Mouse (Mus musculus): Measurements from ENCODE around the gene Cd47. TPM values are rescaled to one million over a fixed set of nuclear protein-coding genes. Genes with fewer than 3 reads are reported as not detected.

The Cd47 gene
- polyA plus RNA-seq, 3 experiments from 2014 or later, result 201 to 329 (median 236) TPM

DNA sequence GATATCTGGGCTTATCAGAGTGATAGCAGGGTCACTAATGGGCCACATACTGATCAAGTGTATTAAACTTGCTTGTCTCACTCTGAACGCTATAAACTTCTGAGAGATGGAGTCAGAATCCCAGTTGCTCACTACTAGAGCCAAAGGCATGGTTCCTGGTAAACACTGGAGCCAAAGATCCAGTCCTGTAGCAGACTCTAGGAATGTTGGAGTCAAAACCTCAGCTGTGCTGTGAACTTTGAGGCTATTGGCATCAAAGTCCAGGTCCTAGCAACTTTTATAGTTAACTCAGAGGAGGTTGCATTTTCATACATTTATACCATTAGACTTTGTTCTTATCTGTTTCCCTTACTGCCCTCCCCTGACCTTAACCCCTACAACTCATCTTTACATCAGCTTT, 74.2 kb downstream of the Cd47 start:
- no peak for ATAC-seq

DNA sequence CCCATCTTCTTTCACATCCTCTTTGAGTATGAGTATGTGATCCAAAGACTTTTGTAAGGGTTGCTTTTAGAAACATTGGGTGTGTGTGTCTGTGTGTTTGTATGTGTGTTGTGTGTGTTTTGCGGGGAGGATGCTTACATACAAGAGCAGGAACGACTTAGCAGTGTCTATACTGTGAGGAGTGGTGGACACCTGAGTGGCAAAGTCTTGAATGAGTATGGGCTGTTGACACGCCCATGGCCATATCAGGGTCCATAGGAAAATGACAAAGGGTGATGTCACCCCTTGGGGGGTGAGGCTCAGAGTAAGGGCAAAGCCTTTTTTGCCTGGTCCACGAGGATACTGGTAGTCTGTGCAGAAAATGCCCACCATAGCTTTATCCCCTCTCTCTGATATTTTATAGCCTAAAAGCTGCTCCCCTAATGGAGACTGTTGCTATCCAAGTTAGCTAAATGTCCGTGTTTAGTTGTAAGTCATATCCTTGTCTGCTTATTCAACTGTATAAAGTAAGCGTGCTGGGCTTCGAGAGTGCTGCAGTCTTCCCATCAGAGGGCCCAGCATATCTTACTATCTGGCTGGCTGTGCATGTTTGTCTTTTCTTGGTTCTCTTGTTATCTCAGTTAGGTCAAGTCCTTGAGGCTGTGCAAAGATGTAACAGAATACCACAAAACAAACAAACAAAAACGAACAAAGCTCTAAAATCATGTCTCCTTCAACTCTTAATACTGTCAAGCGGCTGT, 76.1 kb downstream of the Cd47 start:
- no peak for ATAC-seq

DNA sequence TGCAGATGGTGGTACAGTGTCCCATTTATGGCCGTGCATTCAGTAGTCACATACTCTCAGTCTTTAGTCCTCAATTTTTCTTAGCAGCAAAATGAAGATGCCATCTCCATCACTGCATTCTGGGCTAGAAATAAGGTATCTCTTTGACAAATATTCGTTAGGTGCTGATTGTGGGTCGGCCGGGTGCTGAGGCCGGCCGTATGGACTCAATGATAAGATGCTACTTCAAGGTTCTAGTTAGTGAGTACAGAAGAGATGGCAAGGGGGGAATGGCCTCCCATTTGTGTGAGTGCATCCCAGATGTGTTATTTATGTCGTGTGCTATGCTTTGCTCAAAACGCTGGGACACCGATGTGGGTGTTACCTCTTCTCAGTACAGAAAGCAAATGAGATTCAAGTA, 76.9 kb downstream of the Cd47 start:
- ATAC-seq, result no peak

DNA sequence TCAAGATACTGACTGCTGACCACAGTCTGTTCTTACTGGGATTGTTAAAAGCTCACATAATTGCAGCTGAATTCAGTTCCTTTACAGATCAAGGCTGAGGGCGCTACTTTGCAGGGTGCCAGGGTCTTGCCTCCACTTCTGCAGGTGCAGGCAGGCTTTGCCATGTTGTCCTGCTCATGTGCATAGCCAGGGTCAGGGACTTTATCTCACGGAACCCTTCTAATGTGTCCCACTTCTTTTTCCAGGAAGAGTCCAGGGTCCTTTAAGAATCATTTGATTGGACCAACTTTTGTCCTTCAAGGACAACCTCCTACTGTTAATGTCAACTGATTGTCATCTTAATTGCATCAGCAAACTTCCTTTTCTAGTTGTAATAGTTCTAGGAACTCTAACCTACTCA, 77.7 kb downstream of the Cd47 start:
- no peak for ATAC-seq

DNA sequence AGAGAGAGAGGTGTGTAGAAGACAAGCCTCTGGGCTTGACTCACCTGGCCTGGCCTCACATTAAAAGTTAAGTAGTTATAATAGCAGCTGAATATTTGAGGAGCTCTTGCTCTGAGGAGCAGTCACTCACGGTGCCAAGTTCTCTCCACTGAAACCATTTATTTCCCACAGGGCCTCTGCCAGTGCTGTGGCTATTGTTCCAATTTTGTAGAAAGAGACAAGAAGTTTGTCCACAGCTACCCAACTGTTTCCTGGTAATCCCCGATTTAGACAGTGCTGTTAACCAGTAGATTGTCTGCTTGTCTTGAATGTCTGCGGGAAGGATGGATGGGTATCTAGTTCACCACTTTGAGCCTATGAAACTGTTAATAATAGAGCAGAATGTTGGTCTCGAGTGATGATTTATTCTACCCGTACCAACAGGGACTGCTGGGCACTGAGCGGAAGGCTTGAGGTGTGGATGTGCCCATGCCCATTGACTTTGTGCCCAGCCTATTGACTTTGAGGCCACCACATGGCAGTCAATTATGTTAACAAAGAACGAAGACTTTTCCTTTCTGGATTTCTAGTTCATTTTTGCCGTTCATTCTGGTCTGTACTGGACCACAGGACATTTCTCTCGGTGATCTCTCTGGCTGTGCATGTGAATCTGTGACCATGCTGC, 86.2 kb downstream of the Cd47 start:
- no peak for ATAC-seq

DNA sequence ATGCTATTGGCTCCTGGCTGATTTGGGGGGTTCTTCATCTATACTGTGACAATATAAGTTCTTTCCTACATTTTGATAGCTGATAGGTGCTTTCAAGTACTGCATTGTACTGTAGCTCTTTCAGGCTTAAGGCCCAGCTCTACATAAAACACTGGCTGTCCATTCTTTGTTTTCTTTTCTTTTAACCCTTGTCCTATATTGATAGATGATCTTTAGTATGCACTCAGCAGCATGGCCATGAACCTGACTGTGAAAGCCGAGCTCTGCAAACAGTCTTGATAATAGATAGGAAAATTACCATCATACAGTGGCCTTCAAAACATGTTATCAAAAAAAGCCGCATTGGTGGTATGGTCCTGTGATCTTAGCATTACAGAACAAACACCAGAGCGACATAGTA, 87.0 kb downstream of the Cd47 start:
- ATAC-seq, result no peak

DNA sequence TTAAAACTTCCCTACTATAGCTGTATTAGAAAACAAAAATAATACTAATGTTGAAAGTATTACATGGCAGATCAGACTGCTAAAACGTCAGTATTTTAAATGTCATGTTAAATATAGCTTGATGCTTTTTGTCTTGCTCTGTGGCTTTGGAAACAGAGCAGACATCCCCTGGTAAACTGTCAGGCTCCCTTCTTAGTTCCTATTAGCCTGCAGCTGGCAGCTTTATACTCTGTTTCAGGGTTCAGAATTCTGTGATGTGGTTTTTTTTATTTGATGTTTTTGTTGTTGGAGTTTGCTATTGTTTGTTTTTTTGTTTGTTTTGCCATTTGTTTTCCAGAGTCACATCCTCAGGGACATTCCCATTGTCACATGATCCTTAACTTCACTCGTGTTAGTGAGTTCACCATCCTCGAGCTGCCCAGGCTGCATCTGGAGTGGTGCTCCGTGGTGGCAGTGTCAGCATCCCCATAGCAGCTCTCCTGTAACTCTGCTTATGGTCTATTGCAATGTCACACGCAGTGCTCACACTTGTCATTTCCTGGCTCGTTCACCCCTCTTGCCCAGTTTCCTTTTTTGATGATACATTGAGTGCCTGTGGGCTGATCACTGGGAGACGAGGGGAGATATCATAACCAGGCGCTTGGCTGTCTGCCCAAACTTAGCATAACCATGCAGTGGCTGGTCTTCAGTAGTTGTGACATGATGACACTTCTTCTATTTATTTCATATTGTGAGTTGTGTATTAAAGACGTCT, 87.7 kb downstream of the Cd47 start:
- peak; percentile 82 for ATAC-seq

DNA sequence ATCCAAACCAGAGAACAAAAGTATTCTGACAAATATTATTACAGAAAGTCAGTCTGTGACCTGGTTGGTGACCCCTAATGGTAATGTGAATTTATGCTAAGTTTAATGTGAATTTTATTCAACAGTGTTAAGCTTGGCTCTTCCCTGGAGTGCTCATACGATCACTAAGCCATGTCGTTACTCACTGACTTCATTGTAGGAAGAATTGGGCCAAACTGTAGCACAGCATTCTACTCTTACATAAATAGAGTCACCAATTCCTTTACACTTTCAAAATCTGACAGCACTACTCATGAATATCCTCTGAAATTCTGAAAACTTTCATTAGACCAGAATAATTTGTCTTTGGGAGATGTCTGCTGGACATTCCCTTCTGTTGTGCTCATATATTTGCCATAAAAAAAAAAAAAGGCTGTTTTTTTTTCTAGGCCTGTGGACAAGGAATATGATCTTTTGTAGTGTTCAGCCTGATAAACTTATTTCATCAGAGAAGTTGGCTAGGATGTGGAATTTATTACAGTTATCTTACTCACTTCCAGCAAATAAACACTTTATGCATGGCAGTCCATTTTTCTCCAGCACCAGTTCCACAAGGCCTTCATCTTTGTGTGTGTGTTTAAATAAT, 88.8 kb downstream of the Cd47 start:
- ATAC-seq, result no peak

DNA sequence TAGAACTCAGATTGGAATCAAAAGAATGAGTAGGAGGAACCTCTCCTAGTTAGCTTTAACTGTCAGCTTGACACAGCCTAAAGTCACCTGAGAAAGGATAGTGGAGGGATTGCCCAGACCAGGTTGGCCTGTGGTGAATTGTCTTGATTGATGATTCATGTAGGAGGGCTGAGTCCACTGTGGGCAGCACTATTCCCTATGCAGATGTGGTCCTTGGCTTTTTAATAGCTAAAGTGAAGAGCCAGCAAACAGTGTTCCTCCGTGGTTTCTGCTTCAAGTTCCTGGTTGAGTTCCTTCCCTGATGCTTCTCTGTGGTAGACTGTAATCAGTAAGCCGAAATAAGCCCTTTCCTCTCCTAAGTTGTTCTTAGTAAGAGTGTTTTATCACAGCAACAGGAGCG, 91.9 kb downstream of the Cd47 start:
- ATAC-seq, result no peak

DNA sequence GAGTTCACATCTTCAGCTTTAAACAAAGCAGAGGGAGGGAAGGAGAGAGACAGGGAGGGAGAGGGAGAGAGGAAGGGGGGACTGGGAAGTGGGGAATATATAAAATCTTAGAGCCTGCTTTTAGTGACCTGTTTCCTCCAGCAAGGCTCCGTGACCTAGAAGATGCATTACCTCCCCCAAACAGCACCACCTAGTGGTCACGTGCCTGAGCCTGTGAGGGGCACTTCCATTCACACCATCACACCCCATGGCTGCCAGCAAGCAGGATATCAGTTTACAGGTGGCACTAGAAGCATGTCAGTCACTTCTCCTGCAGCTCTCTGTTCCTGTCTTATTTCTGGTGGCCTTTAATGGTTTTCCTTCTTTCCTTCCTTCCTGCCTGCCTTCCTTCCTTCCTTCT, 92.6 kb downstream of the Cd47 start:
- peak; percentile 55 for ATAC-seq

DNA sequence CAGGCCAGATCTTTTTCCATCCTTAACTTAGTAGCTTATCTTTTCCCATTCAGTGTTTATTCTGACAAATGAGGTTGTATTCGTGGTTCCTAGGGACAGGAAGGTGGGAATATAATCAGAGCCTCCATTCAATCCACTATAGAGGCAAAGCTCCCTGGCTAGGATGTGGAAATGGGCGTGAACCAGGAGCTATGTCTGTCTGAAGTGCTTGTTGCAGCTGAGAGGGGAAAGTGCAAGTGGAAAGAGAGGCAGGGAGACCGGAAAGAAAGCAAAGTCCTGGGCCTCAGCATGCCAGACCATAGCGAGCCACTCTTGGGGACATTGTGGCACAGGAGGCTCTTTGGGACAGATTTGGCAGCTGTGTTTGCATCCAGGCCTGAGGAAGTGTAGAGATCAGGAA, 94.3 kb downstream of the Cd47 start:
- no peak for ATAC-seq

DNA sequence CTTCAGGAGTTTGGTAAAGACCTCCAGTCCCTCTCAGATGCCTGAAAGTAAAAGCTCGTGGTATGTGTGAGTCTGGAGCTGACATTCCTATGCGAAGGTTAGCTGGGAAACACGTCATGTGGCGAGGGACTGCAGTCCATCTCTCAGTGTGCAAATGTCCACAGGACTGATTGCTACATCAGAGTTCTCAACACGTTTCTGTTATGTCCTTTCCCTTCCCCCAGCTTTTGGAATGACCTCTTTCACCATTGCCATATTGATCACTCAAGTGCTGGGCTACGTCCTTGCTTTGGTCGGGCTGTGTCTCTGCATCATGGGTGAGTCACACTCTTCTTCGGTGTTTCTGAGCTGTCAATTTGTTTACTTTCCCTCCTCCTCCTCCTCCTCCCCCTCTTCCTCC, 95.8 kb downstream of the Cd47 start:
- ATAC-seq, result no peak

DNA sequence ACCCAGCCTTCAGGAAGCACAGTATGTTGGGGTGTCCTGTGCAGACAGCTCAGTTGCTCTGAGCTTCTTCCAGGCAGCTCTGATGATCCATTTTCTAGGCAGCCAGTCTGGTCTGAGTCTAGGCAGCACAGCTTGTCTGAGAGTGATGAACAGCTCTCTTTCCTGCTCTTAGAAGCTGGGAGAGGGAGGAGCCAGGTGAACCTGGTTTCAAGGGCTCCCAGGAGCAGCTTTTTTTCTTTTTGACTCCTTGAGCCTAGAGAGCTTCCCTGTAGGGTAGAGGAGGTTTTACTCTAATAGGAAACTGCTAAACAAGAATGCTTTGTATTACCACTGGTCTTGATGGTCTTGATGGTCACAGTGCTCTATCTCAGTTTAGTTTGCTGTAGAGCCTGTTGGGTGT, 101.1 kb downstream of the Cd47 start:
- ATAC-seq, result no peak

DNA sequence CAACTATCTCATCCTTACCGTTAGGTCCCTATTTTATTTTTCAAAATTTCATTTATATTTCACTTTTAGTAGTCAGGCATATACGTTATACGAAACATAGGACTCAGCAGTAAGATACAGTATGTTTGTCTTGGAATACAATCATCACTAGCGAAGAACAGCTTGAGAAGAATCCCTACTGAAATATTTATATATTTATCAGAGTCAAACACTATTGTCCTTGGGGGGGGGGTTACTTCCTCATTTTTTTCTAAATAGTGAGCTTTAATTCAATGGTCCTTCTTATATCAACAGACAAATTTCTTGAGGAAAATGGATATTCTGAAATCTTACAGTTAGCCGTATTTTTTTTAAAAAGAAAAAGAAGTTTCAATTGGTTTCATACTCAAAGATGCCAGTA, 101.8 kb downstream of the Cd47 start:
- ATAC-seq, result no peak

DNA sequence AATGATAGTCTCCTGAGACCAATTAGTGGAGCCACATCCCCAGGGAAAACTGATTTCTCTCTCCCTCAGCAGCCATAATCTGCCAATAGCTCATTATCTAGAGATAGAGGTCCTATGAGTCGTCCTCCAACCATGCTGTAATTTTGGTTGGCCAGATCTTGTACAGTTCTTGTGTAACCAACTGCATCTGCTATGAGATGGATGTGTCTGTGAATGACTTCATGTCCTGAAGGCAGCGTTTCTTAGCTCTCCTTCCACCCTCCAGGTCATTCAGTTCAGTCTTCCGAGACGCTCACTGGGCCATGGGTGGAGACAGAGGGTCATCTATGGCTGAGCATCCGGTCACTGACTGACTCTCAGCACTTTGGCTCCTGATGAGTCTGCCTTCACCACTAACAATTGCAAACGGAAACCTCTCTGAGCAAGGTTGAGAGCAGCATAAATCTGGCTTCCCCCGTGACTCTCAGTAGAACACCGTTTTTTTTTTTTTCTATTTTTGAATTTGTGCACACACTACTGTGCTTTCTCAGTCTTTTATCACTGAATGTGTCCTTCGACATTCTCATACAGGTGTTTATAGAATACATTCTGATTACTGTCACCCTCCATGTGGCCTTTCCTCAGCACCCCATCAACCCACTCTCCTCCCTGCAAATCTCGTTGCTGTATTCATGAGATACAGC, 104.1 kb downstream of the Cd47 start:
- ATAC-seq, result no peak

DNA sequence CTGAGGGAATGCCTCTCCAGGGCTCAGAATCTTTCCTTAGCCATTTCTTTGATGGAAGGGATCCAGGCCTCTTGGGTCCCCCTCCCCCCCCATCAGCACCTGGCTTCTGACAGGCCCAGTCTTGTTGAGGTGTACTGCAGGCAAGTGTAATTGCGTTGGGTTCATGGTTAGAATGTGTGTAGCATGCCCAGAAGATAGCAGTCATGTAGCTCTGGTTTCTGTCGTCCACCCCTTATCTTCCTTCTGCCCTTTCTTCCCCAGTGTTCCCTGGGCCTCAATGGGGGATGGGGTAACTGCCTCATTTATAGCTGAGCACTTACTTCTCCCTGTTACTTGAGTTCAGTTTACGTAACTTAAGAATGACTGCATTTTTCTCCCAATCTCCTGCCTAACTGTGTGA, 104.7 kb downstream of the Cd47 start:
- ATAC-seq, result no peak

DNA sequence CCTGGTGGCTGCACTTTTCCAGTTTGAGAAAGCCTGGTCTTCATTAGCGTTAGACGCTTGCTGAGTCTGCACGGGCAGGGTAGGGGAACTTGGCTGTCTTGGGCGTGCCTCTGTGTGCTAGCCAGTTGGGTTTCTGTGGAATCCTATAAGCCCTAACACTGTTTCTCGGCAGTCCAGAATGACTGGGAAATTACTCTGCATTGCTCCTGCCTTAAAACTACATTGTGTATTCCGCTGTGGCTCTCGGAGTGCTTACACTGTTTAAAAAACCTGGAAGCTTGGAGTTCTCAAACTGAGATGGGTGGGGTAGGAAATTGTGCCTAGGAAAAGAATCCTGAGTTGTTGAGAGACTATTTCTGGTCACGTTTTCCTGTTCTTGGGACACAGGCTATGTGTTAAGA, 105.3 kb downstream of the Cd47 start:
- ATAC-seq, result no peak

DNA sequence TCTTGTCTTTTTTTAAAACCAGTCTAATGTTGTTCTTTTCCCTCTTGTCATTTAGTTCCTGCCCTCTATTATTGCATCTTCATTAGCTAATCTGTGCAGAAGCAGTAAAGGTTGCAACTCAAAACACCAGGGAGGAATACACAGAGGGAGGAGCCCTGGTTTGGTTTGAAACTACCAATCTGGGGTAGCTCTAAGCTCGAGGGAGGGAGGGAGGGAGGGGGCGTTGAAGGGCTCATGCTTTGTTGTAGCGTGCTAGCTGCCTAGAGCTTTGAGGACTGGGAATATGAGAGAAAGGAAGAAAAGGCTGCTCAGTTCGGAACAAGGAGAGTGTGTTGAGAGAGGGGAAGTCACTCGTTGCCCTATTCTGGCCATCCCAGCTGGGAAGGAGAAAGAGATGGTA, 105.7 kb downstream of the Cd47 start:
- no peak for ATAC-seq

DNA sequence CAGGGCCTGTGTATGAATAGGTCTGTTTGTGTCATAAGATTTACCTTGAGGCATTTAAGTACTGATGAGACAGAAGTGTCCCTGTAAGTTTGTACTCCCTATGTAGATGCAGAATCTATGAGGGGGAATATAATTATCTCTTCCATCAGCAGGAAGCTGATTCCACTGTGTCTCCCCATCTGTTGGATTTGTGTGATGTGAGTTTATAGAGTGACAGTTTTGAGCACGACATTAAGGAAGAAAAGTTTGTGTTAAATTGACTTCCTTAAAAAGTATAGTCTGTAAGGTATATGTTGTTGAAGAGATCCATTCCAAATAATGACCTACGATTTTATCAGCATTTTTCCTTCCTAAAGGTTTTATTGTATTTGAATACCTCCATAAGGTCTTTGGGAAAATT, 106.6 kb downstream of the Cd47 start:
- ATAC-seq, result no peak

DNA sequence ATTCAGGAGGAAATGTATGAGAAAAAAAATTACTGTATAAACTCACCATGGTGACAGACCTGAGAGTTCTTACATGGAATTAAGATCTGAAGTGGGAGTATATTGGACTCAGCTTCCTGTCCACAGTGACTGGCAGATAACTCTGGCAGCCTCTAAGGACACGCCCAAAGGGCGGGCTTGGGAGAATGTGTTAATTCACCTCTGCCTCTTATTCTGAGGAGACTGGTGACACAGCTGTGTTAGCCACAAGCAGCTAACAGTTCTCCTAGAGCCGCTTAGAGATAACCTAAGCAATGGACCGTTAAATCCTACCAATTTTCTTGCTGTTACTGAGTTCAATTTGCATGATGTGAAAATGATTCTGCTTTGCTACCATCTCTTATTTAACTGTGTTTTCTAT, 107.0 kb downstream of the Cd47 start:
- ATAC-seq, result peak; percentile 29

DNA sequence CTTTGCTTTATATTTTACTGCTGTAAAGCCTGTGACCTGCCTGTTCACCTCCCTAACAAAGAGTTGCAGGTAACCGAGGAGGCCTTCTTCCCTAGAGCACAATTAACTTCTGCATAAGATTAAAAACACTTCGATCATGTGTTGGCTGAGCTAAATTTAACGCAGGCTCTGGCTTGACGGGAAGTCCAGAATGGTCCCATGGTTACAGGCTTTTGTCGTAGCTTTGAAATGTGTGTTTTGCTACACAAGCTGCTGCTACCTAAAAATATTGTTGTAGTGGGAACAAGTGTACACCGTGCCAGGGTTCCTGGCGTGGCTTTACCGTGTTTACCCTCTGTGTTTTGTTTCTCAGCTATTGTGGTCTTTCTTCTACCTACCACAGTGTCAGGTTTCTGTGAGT, 109.2 kb downstream of the Cd47 start:
- ATAC-seq, result no peak

DNA sequence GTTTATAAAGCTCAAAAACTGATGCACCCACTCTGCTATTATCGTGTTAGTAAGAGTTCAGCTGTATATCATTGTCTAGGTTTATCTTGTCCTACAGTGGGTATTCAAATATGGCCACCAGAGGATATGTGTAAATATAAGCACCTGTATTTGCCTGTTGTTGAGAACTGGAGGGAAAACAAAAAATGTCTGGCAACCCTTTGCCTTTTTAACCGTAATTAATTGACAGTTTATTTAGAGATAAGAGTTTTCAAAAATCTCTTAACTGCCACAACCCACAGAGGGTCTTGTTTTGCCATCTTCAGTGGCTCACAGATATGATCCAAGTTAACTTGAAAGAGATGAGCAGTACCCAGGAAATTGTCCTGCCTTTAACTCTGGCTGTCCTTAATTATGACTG, 113.8 kb downstream of the Cd47 start:
- no peak for ATAC-seq

Measured in inflammation-experienced regulatory T-cells, adult 6 months (primary cell).